Mouse (Mus musculus): ENCODE data around the gene Ssr2. TPM values are rescaled to one million over a fixed set of nuclear protein-coding genes. Genes with fewer than 3 reads are reported as not detected.

Gene Ssr2
- total RNA-seq, 1 experiment, result 827 TPM

GRCm38 (mm10) chr3:88569093-88569492, 6.6 kb upstream of the Ssr2 start:
- Histone ChIP-seq H3K4me1 (ENCODE audit: control insufficient read depth in 2 of 2, insufficient read depth in 2 of 2, low read length in 2 of 2, poor library complexity in 1 of 2) (peaks cover 4 to 26% of the 10 kb centered on the region in 2 experiments), H3K9ac (ENCODE audit: insufficient read depth, low read depth, low read length, poor library complexity, severe bottlenecking) (peak overlapping the region; percentile 76; the same call in 1 of the 2 replicates), H3K9me3 (ENCODE audit: control insufficient read depth, insufficient read depth, low read depth, low read length) (no peaks in the 10 kb centered on the region), H3K36me3 (ENCODE audit: control insufficient read depth, insufficient read depth, low read length, poor library complexity, severe bottlenecking) (peaks cover 50% of the 10 kb centered on the region), H3K4me3 (ENCODE audit: insufficient read depth in 1 of 2, low read depth in 1 of 2, low read length in 2 of 2, poor library complexity in 1 of 2, severe bottlenecking in 1 of 2) (peak overlapping the region; percentile 31 to 63; a peak in 3 of 4 replicates), H3K27ac (ENCODE audit: insufficient read depth, low read depth, low read length, poor library complexity, severe bottlenecking) (peak overlapping the region; percentile 95)
- no peak for TF ChIP-seq HCFC1 (IDR thresholded peaks at IDR 0.05; ENCODE audit: borderline replicate concordance, insufficient read depth, low read length)
- TF ChIP-seq ZNF384 (IDR thresholded peaks at IDR 0.05; ENCODE audit: low read depth, low read length), result no peak
- no peak for TF ChIP-seq ZC3H11A (IDR thresholded peaks at IDR 0.05; ENCODE audit: borderline replicate concordance, low read depth, low read length)
- no peak for TF ChIP-seq MAFK (IDR thresholded peaks at IDR 0.05; ENCODE audit: insufficient read depth, low read depth, low read length)
- TF ChIP-seq CHD2 (IDR thresholded peaks at IDR 0.05; ENCODE audit: low read depth, low read length), result no peak
- in situ Hi-C loops (cut with MboI; ENCODE audit: low sequenced_read_pairs in 2 of 2, unreplicated experiment in 2 of 2), result no loop called here
- no peak for DNase-seq (ENCODE audit: low read depth, low spot score)

- in situ Hi-C loops (cut with MboI; ENCODE audit: low sequenced_read_pairs in 2 of 2, unreplicated experiment in 2 of 2), result no loop called here
- Histone ChIP-seq H3K4me3 (ENCODE audit: insufficient read depth in 1 of 2, low read depth in 1 of 2, low read length in 2 of 2, poor library complexity in 1 of 2, severe bottlenecking in 1 of 2) (peak overlapping the region; percentile 36 to 63), H3K27ac (ENCODE audit: insufficient read depth, low read depth, low read length, poor library complexity, severe bottlenecking) (peak overlapping the region; percentile 95), H3K36me3 (ENCODE audit: control insufficient read depth, insufficient read depth, low read length, poor library complexity, severe bottlenecking) (peaks cover 44% of the 10 kb centered on the region), H3K4me1 (ENCODE audit: control insufficient read depth in 2 of 2, insufficient read depth in 2 of 2, low read length in 2 of 2, poor library complexity in 1 of 2) (peaks cover 4 to 25% of the 10 kb centered on the region in 2 experiments), H3K9me3 (ENCODE audit: control insufficient read depth, insufficient read depth, low read depth, low read length) (no peaks in the 10 kb centered on the region), H3K9ac (ENCODE audit: insufficient read depth, low read depth, low read length, poor library complexity, severe bottlenecking) (peak overlapping the region; percentile 76)
- no peak for DNase-seq (ENCODE audit: low read depth, low spot score)
- no peak for TF ChIP-seq HCFC1 (IDR thresholded peaks at IDR 0.05; ENCODE audit: borderline replicate concordance, insufficient read depth, low read length)
- no peak for TF ChIP-seq ZNF384 (IDR thresholded peaks at IDR 0.05; ENCODE audit: low read depth, low read length)
- TF ChIP-seq MAFK (IDR thresholded peaks at IDR 0.05; ENCODE audit: insufficient read depth, low read depth, low read length), result no peak
- TF ChIP-seq ZC3H11A (IDR thresholded peaks at IDR 0.05; ENCODE audit: borderline replicate concordance, low read depth, low read length), result no peak
- no peak for TF ChIP-seq CHD2 (IDR thresholded peaks at IDR 0.05; ENCODE audit: low read depth, low read length)
Measured at GRCm38 (mm10) chr3:88569694-88570093, 6.0 kb upstream of the Ssr2 start.

GRCm38 (mm10) chr3:88570341-88570740, 5.3 kb upstream of the Ssr2 start:
- Histone ChIP-seq H3K27ac (ENCODE audit: insufficient read depth, low read depth, low read length, poor library complexity, severe bottlenecking) (peak overlapping the region; percentile 95), H3K4me1 (ENCODE audit: control insufficient read depth in 2 of 2, insufficient read depth in 2 of 2, low read length in 2 of 2, poor library complexity in 1 of 2) (peaks cover 4 to 23% of the 10 kb centered on the region in 2 experiments), H3K36me3 (ENCODE audit: control insufficient read depth, insufficient read depth, low read length, poor library complexity, severe bottlenecking) (peaks cover 38% of the 10 kb centered on the region), H3K4me3 (ENCODE audit: insufficient read depth in 1 of 2, low read depth in 1 of 2, low read length in 2 of 2, poor library complexity in 1 of 2, severe bottlenecking in 1 of 2) (peak overlapping the region; percentile 36 to 63), H3K9me3 (ENCODE audit: control insufficient read depth, insufficient read depth, low read depth, low read length) (no peaks in the 10 kb centered on the region), H3K9ac (ENCODE audit: insufficient read depth, low read depth, low read length, poor library complexity, severe bottlenecking) (peak overlapping the region; percentile 76)
- in situ Hi-C loops (cut with MboI; ENCODE audit: low sequenced_read_pairs in 2 of 2, unreplicated experiment in 2 of 2), result no loop called here
- no peak for TF ChIP-seq CHD2 (IDR thresholded peaks at IDR 0.05; ENCODE audit: low read depth, low read length)
- no peak for TF ChIP-seq ZNF384 (IDR thresholded peaks at IDR 0.05; ENCODE audit: low read depth, low read length)
- TF ChIP-seq HCFC1 (IDR thresholded peaks at IDR 0.05; ENCODE audit: borderline replicate concordance, insufficient read depth, low read length), result no peak
- no peak for TF ChIP-seq MAFK (IDR thresholded peaks at IDR 0.05; ENCODE audit: insufficient read depth, low read depth, low read length)
- TF ChIP-seq ZC3H11A (IDR thresholded peaks at IDR 0.05; ENCODE audit: borderline replicate concordance, low read depth, low read length), result no peak
- no peak for DNase-seq (ENCODE audit: low read depth, low spot score)

DNA sequence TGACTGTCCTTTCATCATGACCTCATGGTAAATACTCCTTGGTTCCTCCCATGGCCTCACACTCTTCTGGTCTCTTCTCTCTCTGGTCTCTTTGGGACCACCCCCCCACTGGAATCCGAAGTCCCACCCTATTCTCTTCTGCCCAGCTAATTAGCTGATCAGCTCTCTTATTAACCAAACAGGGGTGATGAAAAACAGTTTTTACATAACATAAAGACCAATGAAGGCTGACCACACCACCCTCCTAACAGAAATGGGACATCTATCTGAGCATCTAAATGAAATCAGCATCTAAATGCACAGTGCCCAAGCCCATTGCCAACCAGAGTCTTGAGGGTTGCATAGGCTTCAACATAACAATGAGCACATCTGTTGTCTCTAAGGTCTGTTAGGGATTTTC, 3.8 kb upstream of the Ssr2 start:
- Histone ChIP-seq H3K4me3 (ENCODE audit: insufficient read depth in 1 of 2, low read depth in 1 of 2, low read length in 2 of 2, poor library complexity in 1 of 2, severe bottlenecking in 1 of 2) (no peak overlapping the region), H3K4me1 (ENCODE audit: control insufficient read depth in 2 of 2, insufficient read depth in 2 of 2, low read length in 2 of 2, poor library complexity in 1 of 2) (peaks cover 4 to 13% of the 10 kb centered on the region in 2 experiments), H3K9me3 (ENCODE audit: control insufficient read depth, insufficient read depth, low read depth, low read length) (no peaks in the 10 kb centered on the region), H3K27ac (ENCODE audit: insufficient read depth, low read depth, low read length, poor library complexity, severe bottlenecking) (peak overlapping the region; percentile 95), H3K36me3 (ENCODE audit: control insufficient read depth, insufficient read depth, low read length, poor library complexity, severe bottlenecking) (peaks cover 24% of the 10 kb centered on the region), H3K9ac (ENCODE audit: insufficient read depth, low read depth, low read length, poor library complexity, severe bottlenecking) (peak overlapping the region; percentile 51)
- DNase-seq (ENCODE audit: low read depth, low spot score), result peak; percentile 86
- TF ChIP-seq ZNF384 (IDR thresholded peaks at IDR 0.05; ENCODE audit: low read depth, low read length), result no peak
- peak; percentile 67 for TF ChIP-seq CHD2 (IDR thresholded peaks at IDR 0.05; ENCODE audit: low read depth, low read length)
- in situ Hi-C loops (cut with MboI; ENCODE audit: low sequenced_read_pairs in 2 of 2, unreplicated experiment in 2 of 2), result no loop called here

DNA sequence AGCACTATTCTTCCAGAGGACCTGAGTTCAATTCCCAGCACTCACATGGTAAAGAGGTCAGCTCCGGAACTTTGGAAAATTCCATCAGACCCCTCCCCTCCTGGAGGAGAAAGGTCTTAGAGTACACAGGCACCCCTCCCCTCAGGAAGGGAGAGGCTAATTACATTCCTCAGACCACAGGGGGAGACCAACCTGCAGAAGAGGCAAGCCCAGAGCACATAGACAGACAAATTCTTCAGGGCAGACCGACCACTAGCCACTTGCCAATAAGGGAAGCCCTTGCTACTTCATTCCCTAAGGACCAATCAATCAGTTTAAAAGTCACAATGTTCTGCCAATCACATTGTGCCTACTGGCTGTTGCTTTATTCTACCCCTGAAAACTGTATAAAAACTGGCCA, 2.8 kb upstream of the Ssr2 start:
- in situ Hi-C loops (cut with MboI; ENCODE audit: low sequenced_read_pairs in 2 of 2, unreplicated experiment in 2 of 2), result no loop called here
- peak overlapping the region; percentile 98; the same call in 1 of the 2 replicates for H3K27ac ChIP-seq (ENCODE audit: insufficient read depth, low read depth, low read length, poor library complexity, severe bottlenecking)
- no peaks in the 10 kb centered on the region for H3K9me3 ChIP-seq (ENCODE audit: control insufficient read depth, insufficient read depth, low read depth, low read length)
- peaks cover 20% of the 10 kb centered on the region for H3K36me3 ChIP-seq (ENCODE audit: control insufficient read depth, insufficient read depth, low read length, poor library complexity, severe bottlenecking)
- H3K9ac ChIP-seq (ENCODE audit: insufficient read depth, low read depth, low read length, poor library complexity, severe bottlenecking), result 0 out of 2 replicates have a peak overlapping the region, but pooled peaks have one; percentile 45
- H3K4me3 ChIP-seq (ENCODE audit: insufficient read depth in 1 of 2, low read depth in 1 of 2, low read length in 2 of 2, poor library complexity in 1 of 2, severe bottlenecking in 1 of 2), result no peak overlapping the region
- peaks cover 4 to 13% of the 10 kb centered on the region in 2 experiments for H3K4me1 ChIP-seq (ENCODE audit: control insufficient read depth in 2 of 2, insufficient read depth in 2 of 2, low read length in 2 of 2, poor library complexity in 1 of 2)
- TF ChIP-seq ZNF384 (IDR thresholded peaks at IDR 0.05; ENCODE audit: low read depth, low read length), result no peak
- TF ChIP-seq CHD2 (IDR thresholded peaks at IDR 0.05; ENCODE audit: low read depth, low read length), result peak; percentile 72
- TF ChIP-seq MAFK (IDR thresholded peaks at IDR 0.05; ENCODE audit: insufficient read depth, low read depth, low read length), result no peak
- peak; percentile 84 for DNase-seq (ENCODE audit: low read depth, low spot score)

Data from ES-E14 (cell line).